Mouse (Mus musculus) thymus, postnatal 25 days (tissue): ENCODE measurements around the gene Hrasls5.

Experiments used
- DNase-seq: peaks from one replicate; pipeline ENCODE4 v3.0.0; 2022

Gene Hrasls5

GRCm38 (mm10) chr19:7611942-7612757 is at the start of gene Hrasls5:
Hrasls5 (plus strand) TSS chr19:7612541.
- DNase-seq = no peak

- no peak for DNase-seq
Measured at GRCm38 (mm10) chr19:7562601-7563129, 49.7 kb upstream of the Hrasls5 start.

- no peak for DNase-seq
Measured at GRCm38 (mm10) chr19:7563676-7564075, 48.7 kb upstream of the Hrasls5 start.

- no peak for DNase-seq
Measured at GRCm38 (mm10) chr19:7564457-7564856, 47.9 kb upstream of the Hrasls5 start.

GRCm38 (mm10) chr19:7566826-7567225 is 45.5 kb upstream of the Hrasls5 start:
- DNase-seq = no peak

- DNase-seq = no peak
Measured at GRCm38 (mm10) chr19:7568364-7568763, 44.0 kb upstream of the Hrasls5 start.

DNA sequence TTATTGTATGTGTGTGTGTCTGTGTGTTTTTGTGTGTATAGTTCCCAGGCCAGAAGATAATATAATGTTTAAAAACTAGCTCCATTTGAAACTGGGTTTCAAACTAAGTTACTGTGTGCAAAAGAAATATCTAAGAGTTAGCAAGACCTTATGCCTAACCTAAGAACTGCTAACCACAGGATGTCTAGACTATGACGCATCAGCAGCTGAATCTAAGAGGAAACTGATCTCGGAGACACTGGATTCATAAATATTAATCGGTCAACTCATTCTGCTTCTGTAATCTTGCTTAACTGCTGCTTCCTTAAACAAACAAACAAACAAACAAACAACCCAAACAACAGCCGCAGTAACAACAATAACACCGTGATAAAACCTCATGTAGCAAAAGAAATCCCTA is 42.7 kb upstream of the Hrasls5 start:
- no peak for DNase-seq

- no peak for DNase-seq
Measured at GRCm38 (mm10) chr19:7576180-7576579, 36.2 kb upstream of the Hrasls5 start.

- no peak for DNase-seq
Measured at GRCm38 (mm10) chr19:7577710-7578109, 34.6 kb upstream of the Hrasls5 start.

GRCm38 (mm10) chr19:7581042-7581441 is 31.3 kb upstream of the Hrasls5 start:
- no peak for DNase-seq

- DNase-seq = no peak
Measured at GRCm38 (mm10) chr19:7583101-7583500, 29.2 kb upstream of the Hrasls5 start.

DNA sequence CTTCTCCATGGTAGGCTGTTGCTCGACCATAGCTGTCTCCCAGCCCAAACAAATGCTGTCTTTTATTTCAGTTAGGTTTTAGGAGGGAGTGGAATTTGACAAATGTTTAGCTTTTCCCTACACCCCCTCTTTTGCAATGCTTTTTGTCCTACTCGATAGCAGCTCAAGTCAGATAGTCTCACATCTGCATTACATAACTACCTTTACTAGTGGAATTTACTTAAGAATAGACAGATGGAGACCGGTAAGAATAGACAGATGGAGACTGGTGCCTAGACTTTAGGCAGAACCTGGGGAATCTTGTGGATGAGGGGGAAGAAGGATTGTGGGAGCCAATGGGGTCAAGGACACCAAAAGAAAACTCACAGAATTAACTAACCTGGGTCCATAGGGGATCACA is 28.7 kb upstream of the Hrasls5 start:
- DNase-seq = no peak

DNA sequence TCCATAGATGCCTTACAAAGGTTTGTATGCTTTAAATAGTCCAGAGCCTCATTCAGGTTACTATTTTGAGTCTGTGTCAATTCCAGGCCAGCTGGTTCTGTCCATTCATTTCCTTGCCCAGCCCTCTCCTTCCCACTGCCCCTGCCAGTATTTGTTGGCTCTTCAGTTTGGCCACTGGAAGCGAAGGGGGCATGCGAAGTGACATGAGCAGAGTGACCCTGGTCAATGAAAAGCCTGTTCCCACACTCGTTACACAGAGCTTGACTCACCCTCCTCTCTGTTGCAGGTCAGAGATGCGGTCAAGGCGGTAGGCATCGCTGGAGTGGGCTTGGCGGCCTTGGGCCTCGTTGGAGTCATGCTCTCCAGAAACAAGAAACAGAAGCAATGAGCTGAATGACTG is 27.1 kb upstream of the Hrasls5 start:
- DNase-seq = no peak

GRCm38 (mm10) chr19:7585764-7586163 is 26.6 kb upstream of the Hrasls5 start:
- DNase-seq = no peak

DNA sequence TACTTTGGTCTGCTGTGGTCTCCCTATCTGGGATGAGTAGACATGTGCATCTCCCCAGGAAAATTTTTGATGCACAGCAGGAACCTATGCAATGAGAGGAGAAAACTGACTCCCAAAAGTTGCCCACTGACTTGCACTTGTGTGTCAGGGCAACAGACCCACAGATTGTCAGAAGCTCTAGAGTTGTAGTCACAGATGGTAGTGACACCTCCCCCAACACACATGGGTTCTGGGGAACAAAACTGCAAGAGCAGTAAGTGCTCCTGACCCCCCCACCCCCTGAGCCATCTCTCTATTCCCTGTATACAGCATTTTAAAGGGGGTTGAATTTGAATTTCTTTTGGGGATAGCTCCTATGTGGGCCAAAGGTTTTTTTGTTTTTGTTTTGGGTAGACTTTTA is 21.5 kb upstream of the Hrasls5 start:
- DNase-seq = no peak

- DNase-seq = no peak
Measured at GRCm38 (mm10) chr19:7592018-7592417, 20.3 kb upstream of the Hrasls5 start.

DNA sequence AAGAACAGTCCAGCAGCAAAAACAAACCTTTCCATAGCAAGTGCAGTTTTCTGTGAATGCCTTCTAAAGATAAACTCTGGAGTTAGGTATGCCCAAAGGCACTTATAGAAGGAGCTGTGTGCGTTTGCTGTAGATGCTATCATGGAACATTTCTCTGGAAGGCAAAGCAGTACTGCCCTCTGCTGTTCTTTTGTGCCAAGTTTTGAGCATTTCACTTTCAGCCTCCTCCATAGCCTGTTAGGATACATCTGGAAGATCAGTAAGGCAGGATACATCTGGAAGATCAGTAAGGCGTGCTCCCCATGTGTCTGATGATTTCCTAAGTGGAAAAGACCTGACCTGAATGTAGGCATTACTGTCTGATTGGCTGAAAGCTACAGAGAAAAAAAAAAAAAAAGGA is 16.8 kb upstream of the Hrasls5 start:
- DNase-seq = peak; percentile 11

GRCm38 (mm10) chr19:7598481-7598880 is 13.9 kb upstream of the Hrasls5 start:
- DNase-seq = no peak

DNA sequence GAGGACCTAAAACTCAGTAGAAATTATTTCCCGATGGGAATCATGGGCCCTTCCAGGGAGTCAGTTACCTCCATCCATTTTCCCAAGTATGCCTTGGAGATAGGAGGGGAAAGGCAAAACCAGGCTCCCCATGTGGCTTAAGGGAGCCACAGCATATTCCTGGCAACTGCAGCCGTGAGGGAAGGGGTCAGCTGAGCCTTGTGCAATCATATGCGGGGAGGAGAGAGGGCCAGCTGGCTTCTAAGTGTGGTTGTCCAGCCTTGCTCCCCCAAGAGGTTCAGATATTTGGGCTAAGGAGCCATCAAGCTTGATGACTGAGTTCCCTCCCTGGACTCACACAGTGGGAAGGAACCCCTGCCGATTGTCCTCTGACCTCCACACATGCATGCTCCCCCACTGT is 10.8 kb upstream of the Hrasls5 start:
- DNase-seq = no peak

DNA sequence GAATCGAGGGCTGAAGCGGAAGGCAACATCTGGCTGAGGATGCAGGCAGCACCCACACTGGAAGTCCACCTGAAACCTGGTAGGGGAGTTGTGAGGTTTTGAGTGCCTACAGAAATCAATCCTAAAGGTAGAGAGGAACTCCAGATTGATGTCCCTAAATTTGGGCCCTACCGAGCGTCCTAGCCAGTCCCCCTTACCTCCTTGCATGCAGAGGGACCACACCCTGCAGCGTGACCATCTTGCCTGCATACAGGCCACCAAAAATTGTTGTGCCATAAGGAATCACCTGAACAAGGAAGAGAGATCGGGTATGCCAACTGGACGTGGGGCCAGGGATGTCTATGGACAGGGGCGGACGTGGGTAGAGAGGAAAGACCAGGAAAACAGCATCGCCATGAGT is 8.2 kb upstream of the Hrasls5 start:
- no peak for DNase-seq

DNA sequence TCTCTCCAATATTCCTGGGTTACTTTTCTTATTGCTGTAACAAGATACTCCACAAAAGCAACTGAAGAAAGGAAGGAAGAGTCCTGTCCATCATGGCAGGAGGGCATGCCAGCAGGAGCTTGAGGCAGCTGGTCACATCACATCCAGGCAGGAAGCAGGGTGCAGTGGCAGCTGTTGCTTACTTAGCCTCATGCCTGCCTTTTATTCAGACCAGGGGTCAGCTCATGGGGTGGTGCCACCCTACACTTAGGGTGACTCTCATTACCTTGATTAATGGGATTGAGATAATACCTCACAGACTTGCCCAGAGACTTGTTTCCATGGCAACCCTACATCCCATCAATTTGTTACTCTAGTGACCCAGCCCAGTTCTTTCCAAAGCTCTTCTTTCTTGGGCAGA is 7.3 kb upstream of the Hrasls5 start:
- no peak for DNase-seq

DNA sequence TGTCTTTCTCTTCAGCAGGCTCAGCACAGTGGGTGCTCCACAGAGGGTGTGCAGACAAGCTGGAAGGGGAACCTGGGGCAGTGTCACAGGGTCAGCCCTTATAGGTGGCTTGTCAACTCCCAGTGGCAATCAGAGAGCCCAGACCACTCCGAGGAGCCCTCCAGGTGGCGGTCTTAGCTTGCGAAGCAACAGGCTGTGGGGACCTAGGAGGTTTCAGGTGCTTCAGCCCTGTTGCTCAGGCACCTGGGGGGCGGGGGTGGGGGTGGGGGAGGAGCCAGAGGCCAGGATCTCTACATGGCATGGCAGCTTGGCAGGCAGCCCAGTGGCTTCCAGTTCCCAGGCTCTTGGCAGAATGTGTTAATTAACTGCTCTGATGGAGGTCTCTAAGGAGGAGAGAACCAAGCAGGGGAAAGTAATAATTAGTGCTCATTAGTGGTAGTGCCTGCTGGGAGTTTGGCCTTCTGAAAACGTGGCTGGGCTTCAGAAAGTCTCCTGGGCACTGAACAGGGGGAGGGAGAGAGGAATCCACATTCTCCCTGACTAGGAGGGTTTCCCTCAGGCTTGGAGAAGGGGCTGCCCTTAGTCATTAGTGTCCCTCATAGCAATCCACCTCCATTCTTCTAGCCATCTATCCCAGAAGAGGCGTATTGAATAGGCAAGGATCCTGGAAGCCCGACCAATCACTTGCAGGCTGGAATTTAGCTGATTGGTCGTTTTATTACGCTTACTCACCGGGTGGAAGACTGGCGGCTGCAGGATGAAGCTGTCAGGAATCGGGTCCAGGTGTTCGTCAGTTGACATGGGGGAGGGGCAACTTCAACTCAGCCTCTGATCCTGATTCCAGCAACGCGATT is 6.2 kb upstream of the Hrasls5 start:
- no peak for DNase-seq

GRCm38 (mm10) chr19:7606801-7607689 is 5.3 kb upstream of the Hrasls5 start, which contains the start of gene Lgals12:
Lgals12 (minus strand) TSS chr19:7607193.
- DNase-seq = no peak
